Mouse (Mus musculus): ENCODE data around the gene Gtsf2.

Gene Gtsf2

GRCm38 (mm10) chr15:103393577-103393976 lies 54.7 kb downstream of the Gtsf2 start:
- DNase-seq (ENCODE audit: low spot score in 2 of 2) = no peak

All from spleen, postnatal 14 days (tissue).